Mouse (Mus musculus): ENCODE measurements around the gene Thumpd3. TPM values are rescaled to one million over a fixed set of nuclear protein-coding genes. Genes with fewer than 3 reads are reported as not detected.

Gene Thumpd3
- total RNA-seq, 2 experiments from 2014 or later, result 29.2 to 29.7 TPM

Other genes with a start within 250 kb of the Thumpd3 start
- gene Srgap3, start 99.0 kb upstream of the Thumpd3 start, total RNA-seq (2021), result 100 to 1,000 TPM; 212 to 222 TPM
- 100 to 1,000 TPM; 131 TPM for gene Setd5, start 31.1 kb downstream of the Thumpd3 start, total RNA-seq (2021)
- 10 to 100 TPM; 98.3 to 98.4 TPM for gene Lhfpl4, start 149.2 kb downstream of the Thumpd3 start, total RNA-seq (2021)
- 10 to 100 TPM; 21.3 to 21.6 TPM for gene Mtmr14, start 191.6 kb downstream of the Thumpd3 start, total RNA-seq (2021)
- gene Cpne9, start 236.1 kb downstream of the Thumpd3 start, total RNA-seq (2021), result 10 to 100 TPM; 48.3 to 66.5 TPM